Mouse (Mus musculus) hindbrain, postnatal 0 days (tissue): ENCODE data around the gene Eef1akmt2. TPM values are rescaled to one million over a fixed set of nuclear protein-coding genes. Genes with fewer than 3 reads are reported as not detected.

ENCODE experiments used
- ATAC-seq: fragments of 200-750 bp; cut with Nextera tagmentation; 2 replicates; pipeline ENCODE4 v1.8.0; 2017; ENCODE audit warnings: mild to moderate bottlenecking, moderate TSS enrichment, moderate library complexity
- DNase-seq: peaks from one replicate; pipeline ENCODE4 v3.0.0-alpha.2; 2015; ENCODE audit warnings: low spot score
- H3K27ac ChIP-seq: fragments of 300-500 bp; sonication (generic); 2 replicates; pipeline ENCODE4 v1.5.1; 2014; ENCODE audit warnings: mild to moderate bottlenecking
- H3K27me3 ChIP-seq: fragments of 300-500 bp; sonication (generic); 2 replicates; pipeline ENCODE4 v1.6.1; 2014; ENCODE audit warnings: low read length, mixed read lengths; ENCODE audit not compliant: insufficient read depth
- H3K36me3 ChIP-seq: fragments of 300-500 bp; sonication (generic); 2 replicates; pipeline ENCODE4 v1.6.1; 2014; ENCODE audit warnings: low read length, mixed read lengths; ENCODE audit not compliant: insufficient read depth
- H3K4me1 ChIP-seq: fragments of 300-500 bp; sonication (generic); 2 replicates; pipeline ENCODE4 v1.6.1; 2014; ENCODE audit warnings: antibody characterized with exemption, low read length, mixed read lengths; ENCODE audit not compliant: insufficient read depth
- H3K4me2 ChIP-seq: fragments of 300-500 bp; sonication (generic); 2 replicates; pipeline ENCODE4 v1.6.1; 2014; ENCODE audit warnings: low read depth, mild to moderate bottlenecking, low read length, moderate library complexity, mixed read lengths
- H3K4me3 ChIP-seq: fragments of 300-500 bp; sonication (generic); 2 replicates; pipeline ENCODE4 v1.5.1; 2014; ENCODE audit warnings: low read length
- H3K9ac ChIP-seq: fragments of 300-500 bp; sonication (generic); replicated peaks from 2 replicates; pipeline ENCODE4 v1.6.1; 2014; ENCODE audit warnings: mild to moderate bottlenecking, low read length, moderate library complexity, mixed read lengths
- H3K9me3 ChIP-seq: fragments of 300-500 bp; sonication (generic); 2 replicates; pipeline ENCODE4 v1.6.1; 2016; ENCODE audit warnings: low read length, mixed read lengths
- CTCF ChIP-seq: IDR thresholded peaks from 2 replicates; pipeline ENCODE4 v1.5.1; 2016; ENCODE audit warnings: antibody characterized with exemption, control low read depth, low read depth
- WGBS: fragments of 180-500 bp; shearing (Covaris S2); extraction: QIAGEN DNeasy Blood & Tissue Kit; methylation state at CpG from one replicate; pipeline ENCODE4 v1.1.7; 2014; 5-methylcytosine and 5-hydroxymethylcytosine counted together
- polyA plus RNA-seq: library from polyadenylated mRNA; unstranded; fragments of >200 nt; fragmentation: Nextera tagmentation; extraction: Ambion mirVana; gene quantifications from 2 replicates; pipeline ENCODE4 v1.2.1, GENCODE M21; 2015
- total RNA-seq: library from RNA; depleted of rRNA; stranded (reverse); fragments of >200 nt; gene quantifications from 2 replicates; pipeline ENCODE4 v1.2.3, GENCODE M21; 2014

Eef1akmt2 gene
- total and polyA plus RNA-seq, 2 experiments from 2014 or later: 34.0 to 76.7 TPM

DNA sequence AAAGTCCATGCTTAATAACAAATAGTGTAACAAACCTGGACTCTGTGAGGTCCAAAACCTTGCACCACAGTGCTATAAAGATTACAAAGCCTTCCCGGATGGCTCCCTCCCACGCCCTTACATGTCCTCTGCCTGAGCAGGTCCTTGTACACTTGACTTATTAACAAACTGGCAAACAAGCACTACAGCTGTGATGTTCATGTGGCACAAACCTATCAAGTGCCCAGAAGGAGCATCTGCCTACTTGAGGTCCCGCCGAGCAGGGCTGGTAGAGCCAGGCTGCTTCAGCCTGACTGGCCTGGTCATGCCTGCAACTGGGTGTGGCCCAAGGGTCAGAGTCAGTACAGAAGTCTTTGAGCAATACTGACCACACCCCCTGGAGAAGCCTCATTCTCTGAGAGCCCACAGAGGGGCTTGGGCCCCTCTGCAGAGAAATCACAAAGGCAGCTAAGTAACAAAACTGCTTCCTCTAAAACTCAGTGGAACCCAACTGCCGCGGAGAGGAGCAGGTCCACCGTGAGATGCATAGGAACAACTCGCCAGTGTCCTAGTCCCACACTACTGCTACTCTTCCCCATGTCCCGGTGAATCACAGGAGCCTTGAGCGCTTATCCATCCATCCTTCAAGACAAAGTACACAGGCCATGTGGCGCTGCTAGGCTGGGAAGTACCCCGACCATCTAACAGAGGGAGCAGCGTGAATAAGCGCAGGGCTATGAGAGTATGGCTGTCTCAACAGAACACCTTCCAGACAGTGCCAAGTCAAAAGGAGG is 61.8 kb downstream of the Eef1akmt2 start:
- WGBS: 80% methylated on average over 14 of the region's 14 CpGs
- peak; percentile 62 for ATAC-seq
- Histone ChIP-seq H3K4me2 (no peak overlapping the region), H3K4me3 (no peak overlapping the region), H3K9me3 (no peaks in the 10 kb centered on the region), H3K27ac (0 out of 2 replicates have a peak overlapping the region, but pooled peaks have one; percentile 7), H3K27me3 (no peaks in the 10 kb centered on the region), H3K9ac (no peak overlapping the region), H3K36me3 (no peaks in the 10 kb centered on the region), H3K4me1 (peaks cover 11% of the 10 kb centered on the region)
- no peak for TF ChIP-seq CTCF
- DNase-seq: peak; percentile 51

DNA sequence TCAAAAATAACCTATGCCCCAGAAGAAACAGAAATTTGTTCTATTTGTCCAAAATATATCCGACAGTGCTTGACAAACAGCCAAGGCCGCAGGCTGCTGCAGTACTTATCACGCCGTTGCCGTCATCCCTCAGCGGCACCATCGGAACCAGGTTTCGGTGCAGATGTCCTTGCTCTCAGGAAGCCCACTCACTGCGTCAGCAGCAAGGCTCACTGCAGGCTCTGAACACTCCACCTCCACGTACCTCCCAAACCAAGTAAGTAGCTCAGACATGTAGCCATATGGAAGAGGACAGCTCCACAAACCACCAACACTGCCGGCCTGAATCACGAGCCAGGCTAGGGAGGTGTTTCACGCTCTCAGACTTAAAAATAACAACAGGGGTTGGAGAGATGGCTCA is 63.6 kb downstream of the Eef1akmt2 start:
- Histone ChIP-seq H3K9me3 (no peaks in the 10 kb centered on the region), H3K27me3 (no peaks in the 10 kb centered on the region), H3K27ac (no peak overlapping the region), H3K9ac (no peak overlapping the region), H3K4me2 (no peak overlapping the region), H3K4me3 (no peak overlapping the region), H3K36me3 (no peaks in the 10 kb centered on the region), H3K4me1 (peaks cover 17% of the 10 kb centered on the region)
- ATAC-seq (no peak), DNase-seq (no peak)
- 87% methylated on average over 13 of the region's 13 CpGs for WGBS
- no peak for TF ChIP-seq CTCF

DNA sequence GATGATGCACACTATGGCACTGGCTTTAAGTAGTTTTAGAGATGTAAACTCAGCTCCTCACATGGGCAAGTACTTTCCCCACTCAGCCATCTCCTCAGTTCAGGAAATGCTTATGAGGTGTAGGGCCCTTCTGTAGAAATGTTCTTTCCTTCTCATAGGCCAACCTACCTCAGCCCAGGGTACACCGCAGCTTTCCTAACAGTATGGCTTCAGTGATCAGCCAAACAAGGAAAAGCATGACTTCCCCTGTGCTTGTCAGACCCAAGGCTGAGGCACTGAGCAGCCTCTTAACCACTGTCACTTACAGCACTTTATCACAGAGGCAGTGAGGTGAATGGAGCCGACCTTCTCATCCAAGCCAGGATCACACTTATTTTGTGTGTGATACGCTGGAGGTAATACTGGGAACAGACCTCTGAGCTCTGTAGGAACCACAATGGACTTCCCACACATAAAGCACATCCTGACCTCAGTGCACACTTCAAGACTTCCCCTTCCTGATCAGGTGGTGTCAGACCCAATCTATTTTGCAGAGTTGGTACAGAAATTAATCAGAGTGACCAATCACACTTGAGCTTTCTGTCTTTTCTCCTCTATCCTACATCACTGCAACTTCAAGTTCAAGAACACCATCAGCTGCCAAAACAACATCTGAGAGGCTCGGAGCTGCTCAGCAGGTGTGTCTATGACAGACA is 64.8 kb downstream of the Eef1akmt2 start:
- no peaks in the 10 kb centered on the region for H3K9me3 ChIP-seq
- no peaks in the 10 kb centered on the region for H3K36me3 ChIP-seq
- ATAC-seq (no peak), DNase-seq (no peak)
- 91% methylated on average over 4 of the region's 4 CpGs for WGBS
- H3K9ac ChIP-seq: no peak overlapping the region
- no peak for TF ChIP-seq CTCF
- no peak overlapping the region for H3K4me2 ChIP-seq
- H3K4me1 ChIP-seq: peaks cover 17% of the 10 kb centered on the region
- H3K27ac ChIP-seq: no peak overlapping the region
- no peak overlapping the region for H3K4me3 ChIP-seq
- no peaks in the 10 kb centered on the region for H3K27me3 ChIP-seq

DNA sequence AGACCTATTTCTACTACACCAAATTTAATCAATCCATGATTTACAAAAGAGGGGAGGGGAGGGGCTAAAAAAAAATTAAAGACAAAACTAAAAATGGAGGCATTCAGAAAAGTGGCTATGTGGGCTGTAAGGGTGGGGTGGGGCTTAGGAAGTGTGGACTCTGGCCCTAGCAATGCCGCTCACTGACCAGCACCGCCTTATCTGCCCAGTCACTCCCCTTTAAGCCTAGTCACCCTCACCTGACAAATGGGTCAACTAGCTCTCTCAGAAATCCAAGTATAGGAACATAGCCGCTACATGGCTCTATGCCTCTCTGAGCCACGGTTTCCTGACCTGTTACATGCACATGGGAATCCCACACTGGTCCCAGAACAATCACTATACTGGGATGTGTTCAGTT is 65.5 kb downstream of the Eef1akmt2 start:
- peaks cover 17% of the 10 kb centered on the region for H3K4me1 ChIP-seq
- 95% methylated on average over 4 of the region's 4 CpGs for WGBS
- H3K4me2 ChIP-seq: no peak overlapping the region
- H3K27ac ChIP-seq: peak overlapping the region; percentile 20; the same call in 1 of the 2 replicates
- no peak overlapping the region for H3K4me3 ChIP-seq
- TF ChIP-seq CTCF: no peak
- ATAC-seq (no peak), DNase-seq (no peak)
- H3K9me3 ChIP-seq: no peaks in the 10 kb centered on the region
- H3K9ac ChIP-seq: no peak overlapping the region
- no peaks in the 10 kb centered on the region for H3K27me3 ChIP-seq
- no peaks in the 10 kb centered on the region for H3K36me3 ChIP-seq

DNA sequence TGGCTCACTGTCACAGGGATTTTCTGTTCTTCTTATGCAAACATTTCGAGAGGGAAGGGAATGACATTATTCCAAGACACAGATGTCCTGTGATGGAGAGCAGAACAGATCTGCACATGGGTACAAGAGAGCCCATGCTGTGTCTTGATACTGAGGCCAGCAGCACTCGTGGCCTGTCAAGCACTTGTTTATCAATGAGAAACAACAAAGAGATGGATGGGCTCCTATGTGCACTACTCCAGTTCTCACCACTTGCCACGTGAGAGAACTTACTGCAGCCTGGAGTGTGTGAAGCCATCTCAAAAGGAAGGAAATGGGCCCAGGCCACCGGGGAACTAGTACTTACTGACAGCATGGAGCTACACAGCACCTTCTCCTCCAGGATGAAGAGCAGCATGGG is 66.0 kb downstream of the Eef1akmt2 start:
- DNase-seq (peak; percentile 52), ATAC-seq (peak; percentile 64)
- WGBS: 19% methylated on average over 4 of the region's 4 CpGs
- peaks cover 19% of the 10 kb centered on the region for H3K4me1 ChIP-seq
- no peaks in the 10 kb centered on the region for H3K27me3 ChIP-seq
- peak overlapping the region; percentile 60 for H3K27ac ChIP-seq
- H3K9ac ChIP-seq: no peak overlapping the region
- no peak overlapping the region for H3K4me2 ChIP-seq
- no peaks in the 10 kb centered on the region for H3K9me3 ChIP-seq
- TF ChIP-seq CTCF: no peak
- no peaks in the 10 kb centered on the region for H3K36me3 ChIP-seq
- H3K4me3 ChIP-seq: no peak overlapping the region

DNA sequence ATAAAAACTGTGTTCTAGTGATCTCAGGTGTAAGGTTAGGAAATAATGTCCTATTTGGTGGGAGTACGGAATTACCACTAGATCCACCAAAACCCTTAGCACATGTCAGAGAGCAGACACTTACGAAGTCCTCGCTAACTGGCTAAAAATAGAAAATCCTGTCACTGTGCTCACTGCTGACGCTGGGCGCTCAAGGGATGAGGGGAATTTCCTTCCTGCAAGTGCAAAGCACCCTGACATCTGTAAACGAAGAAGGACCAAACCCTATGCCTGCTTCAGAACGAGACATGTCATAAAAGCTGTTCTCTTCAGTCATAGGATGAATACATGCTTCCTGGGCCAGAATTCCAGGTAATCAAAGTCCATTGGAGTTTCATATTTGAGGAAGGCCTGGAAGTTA is 66.5 kb downstream of the Eef1akmt2 start:
- DNase-seq (no peak), ATAC-seq (no peak)
- Histone ChIP-seq H3K9ac (no peak overlapping the region), H3K4me3 (no peak overlapping the region), H3K27me3 (no peaks in the 10 kb centered on the region), H3K36me3 (no peaks in the 10 kb centered on the region), H3K4me2 (no peak overlapping the region), H3K4me1 (peaks cover 24% of the 10 kb centered on the region), H3K9me3 (no peaks in the 10 kb centered on the region), H3K27ac (peak overlapping the region; percentile 60; the same call in 1 of the 2 replicates)
- WGBS: 59% methylated on average over 7 of the region's 7 CpGs
- no peak for TF ChIP-seq CTCF

DNA sequence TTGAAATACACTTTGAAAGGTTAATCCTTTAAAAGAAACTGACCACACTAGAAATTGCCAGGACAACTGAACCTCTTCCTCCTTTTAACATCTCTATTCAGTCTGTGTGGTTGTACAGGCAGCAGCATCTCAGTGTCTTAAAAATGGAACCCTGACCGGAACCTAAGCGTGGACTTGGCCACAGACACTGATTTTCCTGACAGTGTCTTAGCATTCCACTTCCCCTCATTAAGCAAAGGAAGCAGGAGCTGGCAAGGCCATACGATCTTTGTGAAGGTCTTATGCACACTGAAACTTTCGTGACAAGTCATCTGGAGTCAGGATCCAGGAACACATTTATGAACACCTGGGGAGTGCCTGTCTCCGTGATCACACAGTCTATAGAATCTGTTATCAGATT is 68.4 kb downstream of the Eef1akmt2 start:
- Histone ChIP-seq H3K4me3 (no peak overlapping the region), H3K9ac (no peak overlapping the region), H3K9me3 (no peaks in the 10 kb centered on the region), H3K4me2 (no peak overlapping the region), H3K36me3 (no peaks in the 10 kb centered on the region), H3K27me3 (no peaks in the 10 kb centered on the region), H3K27ac (no peak overlapping the region), H3K4me1 (peaks cover 35% of the 10 kb centered on the region)
- TF ChIP-seq CTCF: no peak
- 58% methylated on average over 5 of the region's 5 CpGs for WGBS
- DNase-seq (no peak), ATAC-seq (no peak)
